Comparison of ENCODE assay signal across 29 mouse cellular contexts in the genomic region with DNA sequence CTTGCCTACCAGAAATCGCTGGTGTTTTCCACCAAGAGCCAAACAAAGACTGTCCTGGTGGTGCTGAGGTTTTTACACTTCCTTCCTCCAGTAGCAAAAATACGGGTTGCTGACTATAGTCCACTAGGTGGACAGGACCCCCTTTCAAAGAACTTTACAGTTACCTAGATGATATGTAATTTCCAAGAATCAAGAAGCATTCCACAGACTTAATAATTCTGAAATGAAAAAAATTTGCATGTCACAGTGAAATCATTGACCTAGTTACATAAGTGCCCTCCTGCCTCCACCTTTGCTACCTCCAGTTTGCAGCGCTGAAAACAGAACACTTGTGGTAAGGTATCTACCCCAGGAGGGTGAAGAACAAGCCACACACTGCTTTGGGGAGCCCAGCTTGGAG. TPM values are rescaled to one million over a fixed set of nuclear protein-coding genes. Genes with fewer than 3 reads are reported as not detected.
DNase-seq lines count a peak whose midpoint lies in the region; ATAC-seq and TF ChIP-seq lines count a peak whose summit lies in the region.
"Had no signal": no experiment of that assay in that cellular context is flagged by ENCODE, and none has a peak within 500 bp of the region (broad histone marks: within the 10 kb centered on the region; RNA-seq: fewer than 3 reads in every experiment).

A gene (plus strand): TSS at position 301 of the 400 bp plus-strand sequence.

- peak within 1 kb of the TSS; percentile 73 for H3K27ac ChIP-seq in spleen, adult 2 months (ENCODE audit: insufficient read depth, low read length)
- no peak within 1 kb of the TSS for H3K27ac ChIP-seq in forebrain, embryonic 10.5 days
- H3K27ac ChIP-seq: heart, embryonic 15.5 days; hindbrain, embryonic 10.5 days; hindbrain, embryonic 13.5 days had no signal

- H3K27me3 ChIP-seq in spleen, adult 2 months (ENCODE audit: control insufficient read depth, insufficient read depth, low read length): no peaks in the 10 kb centered on the region
- no peaks in the 10 kb centered on the region for H3K27me3 ChIP-seq in forebrain, embryonic 10.5 days (ENCODE audit: poor library complexity, severe bottlenecking)
- H3K27me3 ChIP-seq: CH12.LX; heart, embryonic 15.5 days; hindbrain, embryonic 13.5 days had no signal

- peaks cover 56% of the 10 kb centered on the region for H3K4me1 ChIP-seq in spleen, adult 2 months (ENCODE audit: control insufficient read depth, insufficient read depth, insufficient read length)
- H3K4me1 ChIP-seq in forebrain, embryonic 10.5 days: no peaks in the 10 kb centered on the region
- H3K4me1 ChIP-seq: heart, embryonic 15.5 days; hindbrain, embryonic 13.5 days had no signal

- no peak for TF ChIP-seq POLR2A in spleen, adult 2 months (IDR thresholded peaks at IDR 0.05; ENCODE audit: low read depth, low read length)

- TF ChIP-seq CTCF in spleen, adult 2 months (IDR thresholded peaks at IDR 0.05; ENCODE audit: extremely low read depth, insufficient read depth, insufficient read length, insufficient replicate concordance): no peak

- H3K4me3 ChIP-seq in spleen, adult 2 months (ENCODE audit: extremely low read depth, insufficient read depth, insufficient read length): peak within 1 kb of the TSS; percentile 29; the same call in 1 of the 2 replicates
- H3K4me3 ChIP-seq in forebrain, embryonic 10.5 days: no peak within 1 kb of the TSS
- H3K4me3 ChIP-seq: heart, embryonic 12.5 days; heart, embryonic 15.5 days; hindbrain, embryonic 10.5 days; hindbrain, embryonic 13.5 days had no signal

- H3K9me3 ChIP-seq in forebrain, embryonic 10.5 days: no peaks in the 10 kb centered on the region
- H3K9me3 ChIP-seq: G1E; heart, embryonic 12.5 days; heart, embryonic 15.5 days; hindbrain, embryonic 10.5 days; hindbrain, embryonic 13.5 days had no signal

- WGBS in spleen, adult 2 months: 11% methylated on average over 3 of the region's 3 CpGs
- 82% methylated on average over 3 of the region's 3 CpGs for WGBS in forebrain, embryonic 10.5 days

- no peak for DNase-seq in spleen, adult 2 months (ENCODE audit: low read depth in 1 of 2, low spot score in 2 of 2)
- no peak for DNase-seq in spleen, postnatal 4 days (ENCODE audit: low spot score in 2 of 2)
- DNase-seq in adipocyte (ENCODE audit: low spot score): no peak
- no peak for DNase-seq in forebrain, embryonic 10.5 days (ENCODE audit: extremely low spot score, low spot score)
- DNase-seq: adrenal gland, adult 8-10 months; adrenal gland, postnatal 25 days; cerebellum, adult 18-20 months; cerebellum, adult 9-10 months; cerebellum, postnatal 14 days; forebrain, postnatal 0 days; gastrocnemius, postnatal 25 days; heart, adult 18-20 months; heart, postnatal 10 days; heart, postnatal 36 days had no signal

- no peak for ATAC-seq in CD4-positive, CD25-positive, alpha-beta regulatory T cell, adult 4 months
- ATAC-seq in inflammation-experienced regulatory T-cells, adult 6 months: peak; percentile 7
- ATAC-seq: forebrain, embryonic 14.5 days; forebrain, postnatal 0 days; hindbrain, embryonic 16.5 days; Patski had no signal

- no peaks in the 10 kb centered on the region for H3K36me3 ChIP-seq in spleen, adult 2 months (ENCODE audit: control insufficient read depth, insufficient read depth, low read length)
- H3K36me3 ChIP-seq in forebrain, embryonic 10.5 days (replicated peaks): no peaks in the 10 kb centered on the region
- H3K36me3 ChIP-seq: G1E; heart, embryonic 12.5 days; heart, embryonic 15.5 days; hindbrain, embryonic 10.5 days; hindbrain, embryonic 13.5 days had no signal

RNA-seq across cellular contexts. Expression of the gene that starts here (rescaled TPM):
- polyA plus RNA-seq in spleen, adult 2 months (2012; rRNA removed): 43.7 and 44.4 TPM in 2 replicates
- 100 to 1,000 TPM in 1 of 2 experiments, 10 to 100 TPM in 1; 90.4 to 125 TPM for polyA plus RNA-seq in CD4-positive, CD25-positive, alpha-beta regulatory T cell, adult 4 months (2017; shearing (Covaris generic))
- polyA plus RNA-seq in inflammation-experienced regulatory T-cells, adult 6 months (2017; shearing (Covaris generic)): 100 to 1,000 TPM in 2 of 3 experiments, 10 to 100 TPM in 1; 42.1 to 112 (median 100) TPM
- polyA plus RNA-seq in forebrain, embryonic 10.5 days (2016; fragmentation: Nextera tagmentation; extraction: Ambion mirVana): not detected in 2 replicates
- polyA plus RNA-seq: brain, embryonic 14.5 days; embryonic facial prominence, embryonic 11.5 days; embryonic facial prominence, embryonic 14.5 days; forebrain, embryonic 11.5 days; forebrain, embryonic 14.5 days; forebrain, postnatal 0 days; G1E; heart, embryonic 12.5 days; hindbrain, embryonic 10.5 days; hindbrain, embryonic 13.5 days; hindbrain, embryonic 16.5 days; Patski had no signal

Comparison
In these comparisons a context has a peak if more than half of its experiments do, and no peak if none do; other contexts are left out.
1. RNA of the gene that starts here (polyA plus RNA-seq): 90.4 to 125 TPM in CD4-positive, CD25-positive, alpha-beta regulatory T cell, adult 4 months, 42.1 to 112 TPM in inflammation-experienced regulatory T-cells, adult 6 months and 43.7 to 44.4 TPM in spleen, adult 2 months; not detected in forebrain, embryonic 10.5 days; every median in the first group is over 10 times any median in the second.